Mouse (Mus musculus) olfactory bulb, adult 2 months (tissue): ENCODE results near the gene Zdhhc14.

Experiments used
- CTCF ChIP-seq: fragments of 200-500 bp; IDR thresholded peaks from 2 replicates; pipeline ENCODE4 v1.5.1; 2012; ENCODE audit warnings: low read depth, mild to moderate bottlenecking, low read length, moderate library complexity; ENCODE audit not compliant: insufficient read depth
- POLR2A ChIP-seq: fragments of 200-500 bp; IDR thresholded peaks from 2 replicates; pipeline ENCODE4 v1.6.1; 2012; ENCODE audit warnings: mild to moderate bottlenecking, low read depth, low read length, moderate library complexity; ENCODE audit not compliant: insufficient read depth

GRCm38 (mm10) chr17:5800254-5800653, 307.9 kb downstream of the Zdhhc14 start:
- TF ChIP-seq CTCF (no peak), POLR2A (no peak)
